Mouse (Mus musculus): ENCODE measurements around the gene Btf3. TPM values are rescaled to one million over a fixed set of nuclear protein-coding genes. Genes with fewer than 3 reads are reported as not detected.

Btf3 gene
- polyA plus RNA-seq (2014; fragmentation: Nextera tagmentation; extraction: Ambion mirVana): 811 and 923 TPM in 2 replicates

DNA sequence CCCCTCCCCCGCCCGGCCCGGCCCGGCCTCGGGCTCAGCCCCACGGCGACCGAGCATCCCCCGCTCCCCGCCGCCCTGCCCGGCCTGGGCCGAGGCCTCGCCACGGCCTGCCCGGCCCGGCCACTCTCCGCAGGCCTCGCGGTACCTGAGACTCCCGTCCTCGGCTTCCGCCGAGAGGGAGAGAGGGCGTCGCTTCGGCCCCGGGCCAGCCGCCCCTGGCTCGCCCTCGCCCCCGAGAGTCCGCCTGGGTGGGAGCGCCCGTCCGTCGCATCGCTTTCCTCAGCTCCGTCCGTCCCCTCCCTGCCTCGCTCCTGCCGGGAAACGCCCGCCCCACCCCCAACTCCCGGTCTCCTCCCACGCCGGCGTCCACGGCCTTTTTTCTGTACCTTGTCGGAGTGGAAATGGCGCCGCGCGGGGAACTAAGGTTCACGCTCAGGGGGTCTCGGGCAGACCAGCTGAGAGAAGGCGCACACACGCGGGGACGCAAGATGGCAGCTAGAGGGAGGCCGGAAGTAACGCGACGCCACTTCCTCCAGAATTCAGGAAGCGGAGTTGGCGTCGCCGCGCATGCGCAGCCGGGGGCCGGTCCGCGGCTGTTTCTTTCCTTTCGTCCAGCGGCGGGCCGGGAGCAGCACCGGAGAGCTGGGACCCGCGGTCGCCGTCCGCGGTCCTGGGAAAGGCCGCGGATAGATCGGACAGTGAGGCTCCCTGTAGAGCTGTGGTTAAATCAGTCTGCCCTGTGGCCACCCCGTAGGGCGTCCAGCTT lies at the start of gene Btf3:
Btf3 (minus strand) TSS at position 527 of the 766 bp plus-strand sequence.
- ATAC-seq (ENCODE audit: low FRiP score, low TSS enrichment): peak; percentile 93
- H3K9ac ChIP-seq (ENCODE audit: low read depth, low read length): peak within 1 kb of the TSS; percentile 100
- H3K36me3 ChIP-seq (ENCODE audit: control insufficient read depth, insufficient read depth, low read length): peaks cover 29% of the 10 kb centered on the region
- under 1% methylated on average over 79 of the region's 90 CpGs for WGBS
- peaks cover 14% of the 10 kb centered on the region for H3K4me1 ChIP-seq (ENCODE audit: control insufficient read depth, insufficient read depth, low read length)
- H3K4me2 ChIP-seq (replicated peaks; ENCODE audit: low read depth, low read length): peak within 1 kb of the TSS; percentile 65
- peak within 1 kb of the TSS; percentile 99 for H3K4me3 ChIP-seq (ENCODE audit: low read length)
- H3K27me3 ChIP-seq (ENCODE audit: control insufficient read depth, insufficient read depth, low read length): no peaks in the 10 kb centered on the region
- peak within 1 kb of the TSS; percentile 91 for H3K27ac ChIP-seq (ENCODE audit: low read depth, low read length)
- no peaks in the 10 kb centered on the region for H3K9me3 ChIP-seq (ENCODE audit: control insufficient read depth, low read length)

DNA sequence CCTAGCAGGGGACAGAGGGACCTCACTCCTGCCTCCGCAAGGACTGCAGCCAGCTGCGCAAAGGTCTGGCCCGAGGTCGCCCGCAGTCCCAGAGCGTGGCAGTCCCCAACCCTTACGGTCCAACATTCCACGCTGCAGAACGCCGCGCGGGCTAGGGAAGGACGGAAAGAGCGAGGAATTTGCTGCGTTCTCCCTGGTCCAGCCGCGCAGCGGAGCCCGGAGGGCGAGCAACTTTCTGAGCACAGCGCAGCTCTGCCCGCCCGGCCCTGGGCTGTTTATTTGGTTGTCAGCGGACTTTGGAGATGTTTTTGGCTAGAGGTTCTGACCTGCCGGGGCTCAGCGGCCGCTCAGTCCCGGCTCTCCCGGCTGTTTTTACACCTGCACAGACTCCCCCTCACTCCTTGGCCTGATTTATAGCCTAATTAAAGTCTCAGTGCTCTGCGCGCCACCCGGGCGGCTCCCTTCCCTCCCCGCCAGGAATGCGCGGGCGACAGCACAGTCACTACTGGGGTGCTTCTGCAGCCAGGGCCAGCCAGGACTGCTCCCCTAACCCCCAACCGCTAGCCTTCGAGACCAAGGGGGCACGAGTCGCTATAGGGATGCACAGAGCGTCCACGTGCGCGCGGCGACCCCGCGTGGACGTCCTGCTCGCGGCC lies 49.1 kb upstream of the Btf3 start:
- under 1% methylated on average over 52 of the region's 52 CpGs for WGBS
- Histone ChIP-seq H3K36me3 (ENCODE audit: control insufficient read depth, insufficient read depth, low read length) (no peaks in the 10 kb centered on the region), H3K27ac (ENCODE audit: low read depth, low read length) (peak overlapping the region; percentile 88), H3K4me1 (ENCODE audit: control insufficient read depth, insufficient read depth, low read length) (peaks cover 17% of the 10 kb centered on the region), H3K27me3 (ENCODE audit: control insufficient read depth, insufficient read depth, low read length) (peaks cover 54% of the 10 kb centered on the region), H3K4me3 (ENCODE audit: low read length) (peak overlapping the region; percentile 39), H3K9ac (ENCODE audit: low read depth, low read length) (peak overlapping the region; percentile 48), H3K4me2 (replicated peaks; ENCODE audit: low read depth, low read length) (peak overlapping the region; percentile 53), H3K9me3 (ENCODE audit: control insufficient read depth, low read length) (no peaks in the 10 kb centered on the region)
- peak; percentile 93 for ATAC-seq (ENCODE audit: low FRiP score, low TSS enrichment)

DNA sequence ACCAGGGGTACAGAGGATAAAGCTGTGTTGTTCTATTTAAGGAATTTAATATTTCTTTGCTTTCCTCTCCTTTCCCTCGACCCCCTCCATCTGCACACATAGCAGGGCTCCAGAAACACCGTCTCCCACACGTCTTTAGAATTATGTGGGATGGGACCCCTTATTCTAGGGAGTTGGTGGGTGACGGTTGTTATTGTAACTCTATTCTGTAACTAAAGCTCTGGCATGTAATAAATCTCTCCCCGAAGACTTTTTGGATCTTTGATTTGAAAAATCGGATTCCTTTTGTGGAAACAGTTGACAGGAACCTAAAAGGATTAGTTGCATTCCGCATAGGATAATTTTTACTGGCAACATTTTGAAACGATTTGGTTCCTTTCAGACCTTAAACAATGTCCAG lies 48.3 kb upstream of the Btf3 start:
- H3K4me3 ChIP-seq (ENCODE audit: low read length): peak overlapping the region; percentile 39; the same call in 1 of the 2 replicates
- H3K9ac ChIP-seq (ENCODE audit: low read depth, low read length): no peak overlapping the region
- ATAC-seq (ENCODE audit: low FRiP score, low TSS enrichment): no peak
- peak overlapping the region; percentile 88; the same call in 1 of the 2 replicates for H3K27ac ChIP-seq (ENCODE audit: low read depth, low read length)
- H3K36me3 ChIP-seq (ENCODE audit: control insufficient read depth, insufficient read depth, low read length): no peaks in the 10 kb centered on the region
- H3K27me3 ChIP-seq (ENCODE audit: control insufficient read depth, insufficient read depth, low read length): peaks cover 61% of the 10 kb centered on the region
- H3K4me1 ChIP-seq (ENCODE audit: control insufficient read depth, insufficient read depth, low read length): peaks cover 17% of the 10 kb centered on the region
- 2% methylated on average over 8 of the region's 8 CpGs for WGBS
- H3K4me2 ChIP-seq (replicated peaks; ENCODE audit: low read depth, low read length): peak overlapping the region; percentile 53
- no peaks in the 10 kb centered on the region for H3K9me3 ChIP-seq (ENCODE audit: control insufficient read depth, low read length)

DNA sequence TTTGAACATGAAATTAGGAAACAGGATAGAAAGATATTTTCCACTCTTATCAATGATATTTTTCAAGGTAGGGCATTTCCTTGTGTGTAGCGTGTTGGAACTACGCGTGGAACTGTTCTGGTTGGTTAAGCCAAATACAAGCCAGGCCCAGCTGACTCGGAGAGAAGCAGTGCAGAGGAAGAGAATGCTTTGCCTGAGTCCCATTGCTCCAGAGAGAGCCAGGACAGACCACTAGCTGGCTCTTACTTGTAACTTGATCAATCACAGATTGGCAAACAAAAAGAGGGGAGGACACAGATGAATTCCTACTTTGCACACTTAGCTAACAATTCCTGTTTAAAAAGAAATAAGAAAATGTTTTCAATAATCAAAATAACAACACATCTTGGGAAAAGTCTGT lies 46.2 kb upstream of the Btf3 start:
- Histone ChIP-seq H3K4me3 (ENCODE audit: low read length) (no peak overlapping the region), H3K9me3 (ENCODE audit: control insufficient read depth, low read length) (no peaks in the 10 kb centered on the region), H3K36me3 (ENCODE audit: control insufficient read depth, insufficient read depth, low read length) (no peaks in the 10 kb centered on the region), H3K27ac (ENCODE audit: low read depth, low read length) (no peak overlapping the region), H3K9ac (ENCODE audit: low read depth, low read length) (no peak overlapping the region), H3K4me2 (replicated peaks; ENCODE audit: low read depth, low read length) (no peak overlapping the region), H3K27me3 (ENCODE audit: control insufficient read depth, insufficient read depth, low read length) (peaks cover 57% of the 10 kb centered on the region), H3K4me1 (ENCODE audit: control insufficient read depth, insufficient read depth, low read length) (peaks cover 17% of the 10 kb centered on the region)
- WGBS: 23% methylated on average over 4 of the region's 4 CpGs
- ATAC-seq (ENCODE audit: low FRiP score, low TSS enrichment): no peak

DNA sequence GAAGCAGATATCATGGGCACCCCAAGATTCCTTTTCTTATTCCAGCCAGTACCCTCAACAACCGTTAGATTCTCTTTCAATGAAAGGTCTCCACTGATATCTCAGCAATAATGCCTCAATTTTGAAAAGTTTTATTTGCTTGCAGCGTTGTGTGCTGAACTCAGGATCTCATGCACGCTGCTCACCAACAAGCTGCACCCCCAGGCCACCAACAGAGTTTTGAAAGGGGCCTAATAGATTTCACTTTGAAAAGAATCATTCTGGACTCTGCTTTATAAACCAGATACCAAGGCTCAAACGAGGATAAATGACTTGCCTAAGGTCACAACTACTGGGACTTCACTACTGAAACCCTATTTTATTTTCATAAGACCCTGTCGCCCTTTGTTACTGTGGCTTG lies 44.4 kb upstream of the Btf3 start:
- ATAC-seq (ENCODE audit: low FRiP score, low TSS enrichment): no peak
- no peak overlapping the region for H3K9ac ChIP-seq (ENCODE audit: low read depth, low read length)
- H3K27me3 ChIP-seq (ENCODE audit: control insufficient read depth, insufficient read depth, low read length): peaks cover 41% of the 10 kb centered on the region
- H3K4me3 ChIP-seq (ENCODE audit: low read length): no peak overlapping the region
- WGBS: 24% methylated on average over 5 of the region's 5 CpGs
- H3K9me3 ChIP-seq (ENCODE audit: control insufficient read depth, low read length): no peaks in the 10 kb centered on the region
- H3K4me1 ChIP-seq (ENCODE audit: control insufficient read depth, insufficient read depth, low read length): peaks cover 6% of the 10 kb centered on the region
- no peak overlapping the region for H3K4me2 ChIP-seq (replicated peaks; ENCODE audit: low read depth, low read length)
- no peak overlapping the region for H3K27ac ChIP-seq (ENCODE audit: low read depth, low read length)
- no peaks in the 10 kb centered on the region for H3K36me3 ChIP-seq (ENCODE audit: control insufficient read depth, insufficient read depth, low read length)

DNA sequence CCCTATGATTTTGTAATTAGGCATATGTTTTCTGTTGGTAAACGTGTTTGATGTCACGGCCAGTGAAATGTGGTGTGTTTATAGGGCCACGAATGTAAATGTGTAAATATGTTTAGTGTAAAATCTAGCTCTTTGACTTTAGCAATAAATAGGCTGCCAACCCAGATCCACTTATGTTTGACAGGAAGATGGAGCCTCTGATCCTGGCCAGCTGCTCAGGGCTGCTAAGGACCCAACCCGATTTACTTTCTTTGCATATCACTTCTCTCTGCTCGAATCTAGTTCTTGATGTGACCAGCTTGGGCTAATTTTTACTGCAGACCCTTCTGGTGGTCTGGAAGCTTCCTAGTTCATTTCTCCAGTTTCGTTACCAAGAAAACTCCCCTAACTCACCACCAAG lies 43.6 kb upstream of the Btf3 start:
- Histone ChIP-seq H3K27me3 (ENCODE audit: control insufficient read depth, insufficient read depth, low read length) (peaks cover 38% of the 10 kb centered on the region), H3K4me1 (ENCODE audit: control insufficient read depth, insufficient read depth, low read length) (no peaks in the 10 kb centered on the region), H3K4me2 (replicated peaks; ENCODE audit: low read depth, low read length) (no peak overlapping the region), H3K36me3 (ENCODE audit: control insufficient read depth, insufficient read depth, low read length) (no peaks in the 10 kb centered on the region), H3K4me3 (ENCODE audit: low read length) (no peak overlapping the region), H3K9ac (ENCODE audit: low read depth, low read length) (no peak overlapping the region), H3K9me3 (ENCODE audit: control insufficient read depth, low read length) (no peaks in the 10 kb centered on the region), H3K27ac (ENCODE audit: low read depth, low read length) (no peak overlapping the region)
- no peak for ATAC-seq (ENCODE audit: low FRiP score, low TSS enrichment)
- WGBS: 4% methylated on average over 6 of the region's 6 CpGs

DNA sequence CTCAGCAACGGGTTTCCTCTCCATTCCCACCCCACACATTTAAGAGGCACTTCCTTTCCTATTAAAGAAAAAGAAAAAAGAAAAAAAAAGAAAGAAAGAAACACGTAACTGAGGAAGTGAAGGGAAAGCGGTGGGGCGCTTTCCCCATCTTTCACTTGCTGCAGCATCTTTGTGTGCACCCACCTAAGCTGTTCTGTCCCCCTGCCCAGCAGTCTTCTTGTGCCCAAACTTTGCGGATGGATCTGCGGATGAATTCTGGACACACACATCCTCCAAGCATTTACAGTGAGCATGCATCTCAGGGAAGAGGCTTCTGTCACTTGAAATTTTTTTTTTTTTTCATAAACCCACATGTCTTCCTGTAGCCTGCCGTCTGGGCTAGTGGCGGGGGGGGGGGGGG lies 42.5 kb upstream of the Btf3 start:
- H3K4me2 ChIP-seq (replicated peaks; ENCODE audit: low read depth, low read length): peak overlapping the region; percentile 29
- 1% methylated on average over 6 of the region's 8 CpGs for WGBS
- H3K36me3 ChIP-seq (ENCODE audit: control insufficient read depth, insufficient read depth, low read length): no peaks in the 10 kb centered on the region
- H3K9me3 ChIP-seq (ENCODE audit: control insufficient read depth, low read length): no peaks in the 10 kb centered on the region
- peak overlapping the region; percentile 73; the same call in 1 of the 2 replicates for H3K27ac ChIP-seq (ENCODE audit: low read depth, low read length)
- no peak for ATAC-seq (ENCODE audit: low FRiP score, low TSS enrichment)
- H3K27me3 ChIP-seq (ENCODE audit: control insufficient read depth, insufficient read depth, low read length): peaks cover 46% of the 10 kb centered on the region
- no peaks in the 10 kb centered on the region for H3K4me1 ChIP-seq (ENCODE audit: control insufficient read depth, insufficient read depth, low read length)
- no peak overlapping the region for H3K9ac ChIP-seq (ENCODE audit: low read depth, low read length)
- peak overlapping the region; percentile 34; the same call in 1 of the 2 replicates for H3K4me3 ChIP-seq (ENCODE audit: low read length)

DNA sequence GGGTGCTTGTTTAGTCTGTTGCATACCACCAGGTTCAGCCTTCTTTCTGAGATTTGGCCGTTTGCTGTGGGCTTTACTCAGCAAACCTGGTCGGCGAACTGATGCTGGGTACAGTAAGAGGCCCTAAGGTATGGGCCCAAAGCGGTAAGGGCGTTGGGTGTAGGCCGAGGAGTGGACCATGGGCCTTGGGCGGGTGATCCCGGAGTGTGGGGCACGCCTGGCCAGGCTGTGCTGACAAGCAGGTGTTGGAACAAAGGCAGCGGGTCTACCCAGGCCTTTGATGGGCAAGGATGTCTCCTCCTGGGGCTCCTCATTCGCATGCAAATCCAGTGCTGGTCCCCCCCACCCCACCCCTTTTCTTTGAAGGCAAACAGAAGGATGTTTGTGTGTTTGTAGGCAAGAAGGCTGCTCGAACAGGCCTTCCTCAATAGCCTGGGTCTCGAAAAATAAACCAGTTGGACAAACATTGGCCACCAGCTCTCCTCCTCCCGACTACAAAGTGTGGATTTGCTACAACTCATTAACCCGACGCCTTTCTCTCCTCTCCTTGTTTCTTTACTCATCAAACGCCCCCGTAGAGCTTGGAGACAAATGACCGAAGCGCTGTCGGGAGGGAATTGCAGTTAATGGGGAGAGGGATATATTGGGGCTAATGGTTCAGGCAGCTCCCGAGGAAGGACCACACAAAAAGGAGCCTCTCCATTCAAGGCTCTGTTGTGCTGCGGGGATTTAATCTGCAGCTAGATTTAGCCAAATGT lies 41.8 kb upstream of the Btf3 start:
- WGBS: 4% methylated on average over 23 of the region's 23 CpGs
- Histone ChIP-seq H3K4me2 (replicated peaks; ENCODE audit: low read depth, low read length) (peak overlapping the region; percentile 29), H3K9ac (ENCODE audit: low read depth, low read length) (peak overlapping the region; percentile 63), H3K36me3 (ENCODE audit: control insufficient read depth, insufficient read depth, low read length) (no peaks in the 10 kb centered on the region), H3K4me1 (ENCODE audit: control insufficient read depth, insufficient read depth, low read length) (0 out of 2 replicates have a peak, but pooled peaks cover 3% of the 10 kb centered on the region), H3K27ac (ENCODE audit: low read depth, low read length) (peak overlapping the region; percentile 73), H3K4me3 (ENCODE audit: low read length) (peak overlapping the region; percentile 34), H3K27me3 (ENCODE audit: control insufficient read depth, insufficient read depth, low read length) (peaks cover 49% of the 10 kb centered on the region), H3K9me3 (ENCODE audit: control insufficient read depth, low read length) (no peaks in the 10 kb centered on the region)
- peak; percentile 36 for ATAC-seq (ENCODE audit: low FRiP score, low TSS enrichment)

Data from kidney, embryonic 14.5 days (tissue).